Mouse (Mus musculus) heart, postnatal 14 days (tissue): ENCODE measurements around the gene Tspan18. TPM values are rescaled to one million over a fixed set of nuclear protein-coding genes. Genes with fewer than 3 reads are reported as not detected.

Source experiments
- DNase-seq, 2 experiments: peaks; one replicate each; pipeline ENCODE4 v3.0.0; 2021 to 2022
- intact Hi-C: fragments of 180-260 bp; cut with DNase I; formaldehyde crosslinking; loops from one replicate; pipeline ENCODE4 v1.15.1; 2025
- total RNA-seq, 2 experiments: library from RNA; stranded (reverse); gene quantifications; 2 replicates each; pipeline ENCODE4 v1.2.3; 2021

The Tspan18 gene
- total RNA-seq, 2 experiments from 2014 or later = 29.9 to 32.7 TPM

DNA sequence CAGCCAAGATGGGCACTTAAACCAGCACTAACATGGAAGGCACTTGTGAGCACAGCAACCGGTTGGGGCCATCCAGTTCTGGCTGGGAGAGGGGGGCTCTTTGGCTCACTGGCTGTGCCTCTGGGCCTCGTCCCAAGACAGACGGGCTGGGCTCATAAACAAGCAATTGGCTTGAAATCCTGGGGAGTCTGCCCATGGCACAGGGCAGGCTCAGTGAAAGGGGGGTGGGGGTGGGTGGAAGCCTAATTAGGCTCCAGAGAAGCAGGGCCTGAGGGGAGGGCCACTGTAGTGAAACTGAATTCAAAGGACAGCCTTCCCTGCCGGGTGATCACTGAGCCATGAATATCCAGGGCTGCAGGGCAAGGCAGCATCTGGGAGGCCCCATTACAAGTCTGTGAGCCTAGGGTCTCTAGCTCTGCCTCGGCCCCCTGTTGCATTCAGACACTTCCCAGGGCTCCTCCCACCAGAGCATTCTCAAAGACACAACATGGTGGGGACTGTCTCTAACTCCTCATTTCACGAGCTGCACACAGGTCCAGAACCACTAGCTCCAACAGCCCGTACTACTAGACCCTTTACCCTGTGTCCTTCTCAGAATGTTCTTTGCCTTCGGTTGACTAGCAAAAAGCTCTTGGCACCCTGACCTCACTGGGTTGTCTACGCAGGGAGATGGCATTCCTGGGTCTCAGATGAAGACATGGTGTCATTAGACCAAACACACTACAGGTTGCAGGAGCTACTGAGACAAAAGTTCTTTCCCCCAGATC is 106.4 kb downstream of the Tspan18 start:
- intact Hi-C loops = loop anchor here (1.0 to 2.0 kb wide), 3 partner anchors 39 to 105 kb away; no protein-coding TSS in a partner anchor
- peak in 1 of 2 experiments; percentile 54 for DNase-seq

DNA sequence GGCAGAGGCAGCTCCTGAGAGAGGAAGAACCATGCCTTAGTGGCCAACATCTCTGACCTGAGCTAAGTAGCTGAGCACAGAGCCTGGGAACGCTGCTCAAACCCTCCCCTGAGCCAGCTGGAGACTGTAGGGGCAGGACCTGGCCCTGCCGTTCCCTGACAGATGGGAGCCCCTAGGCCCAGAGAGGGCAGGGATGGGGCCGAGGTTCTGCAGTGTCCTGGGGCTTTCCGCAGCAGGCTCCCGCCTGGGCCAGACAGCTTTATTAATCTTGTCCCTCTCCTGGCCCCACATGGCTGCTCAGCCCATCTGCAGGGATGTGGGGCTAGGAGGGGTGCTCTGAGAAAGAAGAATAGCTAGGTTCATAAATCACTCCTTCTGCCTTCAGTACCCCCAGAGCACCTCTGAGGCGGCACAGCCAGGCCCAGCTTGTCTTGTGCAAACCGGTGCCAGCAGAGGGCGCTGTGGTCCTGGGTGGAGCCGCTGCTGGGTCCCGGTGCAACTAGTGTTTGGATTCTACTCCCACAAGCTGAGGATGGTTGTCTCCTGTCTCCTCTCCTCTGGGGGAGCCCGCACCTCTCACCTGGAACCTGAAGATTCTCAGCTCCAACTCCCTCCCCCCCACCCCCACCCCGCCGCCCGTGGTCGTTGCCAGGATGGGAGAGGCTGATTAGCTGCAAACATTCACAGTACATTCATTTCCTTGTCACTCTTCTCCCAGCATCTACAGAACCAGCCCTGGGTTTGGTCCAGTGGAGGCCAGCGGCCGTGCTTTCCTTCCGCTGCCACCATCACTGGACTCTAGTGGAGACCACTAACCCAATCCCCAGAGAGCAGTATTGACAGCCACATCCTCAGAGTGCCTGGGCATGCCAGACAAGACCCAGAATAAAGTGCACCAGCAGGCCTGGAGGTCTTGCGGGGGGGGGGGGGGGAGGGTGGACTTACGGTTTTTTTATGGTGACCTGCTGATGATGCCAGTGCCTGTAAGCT is 107.4 kb downstream of the Tspan18 start:
- intact Hi-C loops = loop anchor here (1.0 to 2.0 kb wide), 3 partner anchors 40 to 106 kb away; no protein-coding TSS in a partner anchor
- DNase-seq = peak; percentile 94 to 97

DNA sequence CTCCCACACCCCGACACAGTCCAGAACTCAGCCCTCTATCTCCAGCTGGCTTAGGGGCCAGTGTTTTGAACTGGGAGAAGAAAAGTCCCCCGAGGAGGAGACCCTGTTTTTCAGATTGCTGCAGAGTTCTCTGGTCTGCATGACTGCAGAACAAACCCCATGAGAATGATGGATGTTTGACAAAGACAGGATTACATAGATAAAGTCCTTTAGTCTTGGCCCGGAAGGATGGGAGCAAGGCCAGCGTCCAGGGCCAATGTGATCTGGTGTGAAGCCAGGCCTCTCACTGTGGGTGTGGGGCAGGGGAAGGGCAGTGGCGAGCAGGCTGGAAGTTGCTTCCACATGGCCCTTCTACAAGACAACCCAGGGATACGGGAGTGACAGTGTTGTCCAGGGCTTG is 110.8 kb downstream of the Tspan18 start:
- intact Hi-C loops = no loop called here
- peak; percentile 53 to 65 for DNase-seq

DNA sequence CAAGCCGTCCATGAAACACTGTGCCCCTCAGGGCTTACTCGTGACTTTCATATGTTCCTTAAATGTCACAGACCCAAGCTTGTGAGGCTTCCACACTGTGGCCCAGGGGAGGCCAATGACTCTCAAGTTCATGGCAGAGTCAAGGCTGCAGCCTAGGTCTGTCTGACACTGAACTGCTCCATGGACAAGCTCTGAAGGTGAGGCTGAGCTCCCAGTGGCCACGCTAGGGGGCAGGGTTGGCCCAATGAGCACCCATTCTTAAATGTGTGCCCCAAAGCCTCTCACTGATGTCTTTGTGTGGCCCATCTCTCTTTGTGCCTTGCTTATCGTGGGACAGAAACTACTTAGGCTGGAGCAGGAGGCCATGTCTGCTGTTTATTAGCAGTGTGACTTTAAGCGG is 113.9 kb downstream of the Tspan18 start:
- DNase-seq = no peak
- intact Hi-C loops = no loop called here

DNA sequence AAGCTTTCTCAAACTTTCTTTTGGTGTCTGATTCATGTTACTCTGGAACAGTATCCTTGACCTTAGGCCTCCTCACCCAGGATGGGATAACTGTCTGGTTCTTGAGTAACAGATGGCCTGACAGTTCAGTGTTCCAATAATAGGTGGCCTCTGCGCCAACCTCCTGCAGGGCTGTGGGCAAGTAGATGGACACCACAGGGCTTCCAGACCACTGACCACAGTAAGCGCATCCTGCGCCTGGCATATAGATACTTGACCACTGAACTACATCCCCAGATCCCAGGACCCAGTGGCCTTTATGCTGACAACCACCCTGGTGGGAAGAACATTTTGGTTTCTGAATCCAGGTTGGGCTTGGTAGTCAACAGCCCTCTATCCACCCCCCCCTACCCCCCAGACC is 114.7 kb downstream of the Tspan18 start:
- intact Hi-C loops = loop anchor here (5.0 kb wide), 1 partner anchor 253 kb away; no protein-coding TSS in a partner anchor
- DNase-seq = no peak

DNA sequence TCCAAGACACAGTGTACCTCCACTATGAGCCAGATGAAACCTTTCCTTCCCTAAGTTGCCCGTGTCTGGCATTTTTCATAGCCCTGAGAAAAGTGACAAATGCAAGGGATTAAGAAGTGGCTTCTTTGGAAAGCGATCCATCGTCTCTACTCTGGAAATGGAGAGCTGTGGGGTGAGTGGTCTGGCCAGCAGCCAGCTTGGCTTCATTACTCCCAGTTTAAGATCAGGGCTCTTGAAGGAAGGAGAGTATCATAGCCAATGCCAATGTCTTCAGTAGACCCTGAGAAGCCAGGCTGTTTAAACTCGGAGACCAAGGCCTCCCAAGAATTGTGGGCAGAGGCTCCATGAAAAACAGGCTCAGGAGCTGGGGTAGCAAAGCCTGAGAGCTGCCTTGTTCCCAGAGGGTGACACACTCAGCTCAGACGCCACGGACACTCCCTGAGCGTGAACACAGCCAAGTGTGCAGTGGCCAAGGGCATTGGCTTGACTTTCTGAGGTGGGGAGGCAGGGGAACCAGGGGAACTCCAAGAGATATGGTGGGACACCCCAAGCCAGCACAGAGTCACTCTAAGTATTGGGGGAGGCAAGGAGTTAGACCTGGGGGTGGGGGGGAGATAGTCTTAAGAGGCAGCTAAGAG is 115.8 kb downstream of the Tspan18 start:
- peak in 1 of 2 experiments; percentile 44 for DNase-seq
- intact Hi-C loops = loop anchor here (5.0 kb wide), 1 partner anchor 254 kb away; no protein-coding TSS in a partner anchor

DNA sequence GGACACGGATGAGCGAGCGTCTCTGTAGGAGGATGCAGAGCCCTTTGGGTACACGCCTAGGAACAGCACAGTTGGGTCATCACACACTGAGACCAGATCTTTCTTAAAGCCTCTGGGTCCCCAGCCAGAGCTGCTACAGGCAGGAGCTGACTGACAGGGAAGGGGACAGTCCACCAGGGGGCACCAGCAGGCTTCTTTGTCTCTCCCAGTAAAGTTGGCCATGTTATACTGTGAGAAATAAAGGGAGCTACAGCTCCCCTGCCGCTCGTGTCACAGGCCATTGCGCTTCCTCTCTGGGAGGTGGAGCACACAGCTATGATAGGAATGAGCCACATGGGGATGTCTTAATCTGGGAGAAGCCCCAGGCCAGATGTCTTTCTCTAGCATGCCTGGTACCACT is 117.3 kb downstream of the Tspan18 start:
- intact Hi-C loops = loop anchor here (1.0 to 5.0 kb wide), 3 partner anchors 116 to 255 kb away; no protein-coding TSS in a partner anchor

DNA sequence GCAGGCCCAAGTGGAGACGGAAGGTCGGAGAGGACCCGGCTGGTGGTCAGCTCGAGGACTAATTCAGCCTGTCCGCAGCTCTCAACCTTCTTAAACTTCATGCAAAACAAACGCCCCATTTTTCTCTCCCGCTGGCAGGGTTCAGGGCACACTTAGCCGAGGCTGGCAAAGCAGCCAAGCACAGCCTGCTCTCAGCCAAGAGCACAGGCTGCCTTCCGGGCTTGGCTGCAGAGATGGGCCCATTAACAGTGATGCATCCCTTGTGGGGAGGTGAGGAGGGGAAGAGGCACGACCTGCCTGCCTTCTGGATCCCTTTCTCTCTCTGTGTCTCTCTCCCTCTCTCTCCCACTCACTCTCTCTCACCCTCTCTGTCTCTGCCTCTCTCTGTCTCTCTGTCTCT is 118.5 kb downstream of the Tspan18 start:
- DNase-seq = no peak
- intact Hi-C loops = loop anchor here (2.0 to 5.0 kb wide), 2 partner anchors 117 to 257 kb away; no protein-coding TSS in a partner anchor

More for the DNA sequence above, 117.3 kb downstream of the Tspan18 start:
- DNase-seq = peak; percentile 90 to 94

DNA sequence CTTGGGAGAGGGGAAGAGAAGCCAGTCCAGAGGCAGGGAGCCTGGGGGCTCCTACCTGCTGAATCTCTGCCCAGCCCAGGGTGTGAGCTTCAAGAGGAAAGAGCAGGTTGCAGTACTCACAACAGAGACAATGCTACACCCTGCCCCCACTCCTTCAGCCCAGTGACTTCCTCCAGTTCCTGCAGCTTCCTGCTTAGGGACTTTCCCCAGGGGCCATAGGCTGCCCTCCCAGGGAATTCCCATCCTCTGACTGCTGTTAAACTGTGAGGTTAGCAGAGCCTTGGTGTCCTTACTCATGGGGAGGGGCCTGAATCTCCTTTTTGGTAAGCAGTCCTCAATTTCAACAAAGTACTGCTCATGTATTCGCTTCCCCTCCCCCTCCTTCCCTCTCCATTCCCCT is 120.1 kb downstream of the Tspan18 start:
- DNase-seq = no peak
- intact Hi-C loops = no loop called here

DNA sequence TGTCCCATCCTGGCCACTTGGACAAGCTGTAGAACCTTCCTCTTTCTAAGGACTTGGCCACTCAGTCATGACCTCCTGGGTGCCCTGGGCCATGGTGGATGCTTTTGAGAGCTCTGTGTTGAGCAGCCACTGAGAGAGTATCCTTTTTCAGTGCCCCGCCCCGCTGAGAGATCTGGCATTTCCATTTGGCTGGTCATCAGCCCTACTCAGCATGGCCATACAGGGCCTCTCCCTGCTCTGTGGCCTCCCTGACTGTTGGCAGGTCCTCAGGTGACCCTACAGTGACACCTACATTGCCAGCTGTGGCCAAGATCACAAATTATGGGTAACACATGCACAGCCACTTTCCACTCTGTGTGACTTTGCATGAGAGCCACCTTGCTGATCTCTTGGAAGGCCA is 121.4 kb downstream of the Tspan18 start:
- intact Hi-C loops = no loop called here

DNA sequence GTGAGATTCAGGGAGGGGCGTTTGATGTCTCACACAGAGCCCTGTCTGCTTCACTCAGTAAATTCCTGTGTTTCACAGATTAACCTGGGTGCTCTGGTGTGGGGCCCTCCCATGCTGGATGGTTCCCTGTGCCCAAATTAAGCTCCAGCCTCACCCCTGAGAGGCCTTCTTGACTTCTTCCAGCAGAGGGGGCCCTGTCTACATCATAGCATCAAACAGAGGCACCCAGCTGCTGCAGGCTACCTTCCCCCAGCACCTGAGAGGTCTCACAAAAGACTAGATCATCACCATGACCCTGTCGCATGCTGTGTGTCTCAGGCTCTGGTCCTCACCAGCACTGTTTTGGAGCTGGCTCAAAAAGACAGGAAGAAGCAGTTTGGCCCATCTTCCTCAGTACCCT is 121.9 kb downstream of the Tspan18 start:
- intact Hi-C loops = no loop called here
- no peak for DNase-seq

More for the DNA sequence above, 121.4 kb downstream of the Tspan18 start:
- no peak for DNase-seq

DNA sequence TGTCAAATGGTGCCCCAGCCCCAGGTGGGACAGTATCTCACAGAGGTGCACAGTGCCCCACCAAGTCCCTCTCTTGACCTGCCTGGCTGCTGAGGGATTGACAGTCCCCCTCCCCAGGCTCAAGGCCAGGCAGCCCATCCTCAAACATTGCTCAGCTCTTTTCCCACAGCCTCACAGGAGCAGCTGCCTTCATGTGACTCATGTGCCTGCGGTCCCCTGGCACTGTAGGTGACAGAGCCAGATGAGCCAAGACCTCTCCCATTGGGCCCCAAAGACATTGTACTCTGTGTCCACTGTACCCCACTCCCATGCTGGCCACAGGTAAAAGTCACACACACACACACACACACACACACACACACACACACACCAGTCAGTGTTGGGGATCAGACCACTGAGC is 128.2 kb downstream of the Tspan18 start:
- intact Hi-C loops = loop anchor here (10.0 kb wide), 1 partner anchor 459 kb away; no protein-coding TSS in a partner anchor
- no peak for DNase-seq

DNA sequence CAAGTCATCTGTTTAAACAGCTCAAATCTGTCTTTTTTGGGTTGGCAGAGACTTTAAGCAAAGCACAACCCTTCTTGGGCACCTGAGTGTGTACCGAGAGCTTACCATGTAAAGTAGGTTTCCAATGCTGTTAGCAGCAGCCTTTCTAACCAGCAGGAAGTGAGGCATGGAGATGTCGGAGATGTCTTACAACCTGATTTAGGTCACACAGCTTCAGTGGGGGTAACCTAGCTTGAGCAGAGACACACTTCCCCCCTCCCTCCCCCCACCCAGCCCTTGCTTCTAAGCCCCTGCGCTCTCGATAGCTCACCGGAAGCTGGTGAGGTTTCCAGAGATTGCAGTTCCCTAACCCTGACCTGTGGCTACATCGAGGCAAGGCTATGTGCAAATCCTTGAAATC is 129.7 kb downstream of the Tspan18 start:
- no peak for DNase-seq
- intact Hi-C loops = loop anchor here (1.0 to 10.0 kb wide), 2 partner anchors 214 to 460 kb away; no protein-coding TSS in a partner anchor

DNA sequence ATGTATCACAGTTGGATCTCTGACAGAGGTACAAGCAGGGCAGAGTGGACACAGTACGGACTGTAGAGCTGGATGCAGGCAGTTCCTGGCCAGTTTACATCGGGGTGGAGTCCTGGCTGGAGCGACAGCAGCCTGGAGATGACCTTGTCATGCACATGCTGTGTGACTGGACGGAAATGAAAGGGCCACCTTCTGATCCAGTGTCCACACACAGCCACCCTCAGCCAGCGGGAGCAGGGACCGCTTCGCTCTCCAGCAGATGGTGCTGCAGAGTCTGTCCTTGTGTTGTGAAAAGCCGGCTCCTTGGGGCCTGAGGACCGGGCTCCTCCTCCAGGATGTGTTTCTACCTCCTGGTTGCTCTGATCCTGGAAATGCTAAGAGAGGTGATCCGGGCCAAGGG is 130.6 kb downstream of the Tspan18 start:
- DNase-seq = peak; percentile 71 to 82
- intact Hi-C loops = loop anchor here (1.0 to 10.0 kb wide), 2 partner anchors 215 to 461 kb away; no protein-coding TSS in a partner anchor

DNA sequence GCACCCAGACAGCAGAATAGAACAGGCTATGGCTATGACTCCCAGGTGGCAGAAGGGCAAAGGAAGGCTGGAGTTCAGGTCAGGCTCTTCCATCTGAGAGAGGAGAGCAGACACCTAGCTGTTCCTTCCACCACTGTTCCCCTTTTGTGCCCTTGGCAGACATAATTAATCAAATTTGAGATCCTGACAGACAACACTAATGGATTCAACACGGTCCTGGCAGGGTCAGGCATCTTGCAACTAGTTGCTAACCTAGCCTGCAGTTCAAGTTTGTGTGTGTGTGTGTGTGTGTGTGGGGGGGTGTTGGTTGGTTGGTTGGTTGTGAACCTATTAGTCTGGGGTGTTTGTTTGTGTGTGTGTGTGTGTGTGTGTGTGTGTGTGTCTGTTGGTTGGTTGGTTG is 131.5 kb downstream of the Tspan18 start:
- no peak for DNase-seq
- intact Hi-C loops = loop anchor here (10.0 kb wide), 1 partner anchor 462 kb away; no protein-coding TSS in a partner anchor

DNA sequence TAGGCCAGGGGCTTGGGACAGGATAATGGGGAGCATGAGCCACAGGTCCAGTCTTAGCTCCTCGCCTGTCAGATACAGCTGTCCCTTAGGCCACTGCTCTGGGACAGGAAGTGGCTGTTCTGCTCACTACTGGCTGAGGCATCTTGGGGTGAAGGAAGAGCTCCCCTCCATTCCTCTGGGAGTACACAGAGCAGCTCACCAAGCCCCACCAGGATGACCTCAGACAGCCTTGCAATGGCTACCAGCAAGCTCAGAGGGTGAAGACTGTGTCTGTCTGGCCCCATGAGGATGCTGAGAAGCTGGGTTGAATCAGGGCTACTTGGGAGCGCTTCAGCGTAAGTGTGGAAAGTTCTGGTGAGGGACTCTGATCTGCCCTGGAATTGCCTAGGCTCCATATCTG is 132.3 kb downstream of the Tspan18 start:
- intact Hi-C loops = loop anchor here (10.0 kb wide), 1 partner anchor 463 kb away; no protein-coding TSS in a partner anchor
- DNase-seq = no peak

DNA sequence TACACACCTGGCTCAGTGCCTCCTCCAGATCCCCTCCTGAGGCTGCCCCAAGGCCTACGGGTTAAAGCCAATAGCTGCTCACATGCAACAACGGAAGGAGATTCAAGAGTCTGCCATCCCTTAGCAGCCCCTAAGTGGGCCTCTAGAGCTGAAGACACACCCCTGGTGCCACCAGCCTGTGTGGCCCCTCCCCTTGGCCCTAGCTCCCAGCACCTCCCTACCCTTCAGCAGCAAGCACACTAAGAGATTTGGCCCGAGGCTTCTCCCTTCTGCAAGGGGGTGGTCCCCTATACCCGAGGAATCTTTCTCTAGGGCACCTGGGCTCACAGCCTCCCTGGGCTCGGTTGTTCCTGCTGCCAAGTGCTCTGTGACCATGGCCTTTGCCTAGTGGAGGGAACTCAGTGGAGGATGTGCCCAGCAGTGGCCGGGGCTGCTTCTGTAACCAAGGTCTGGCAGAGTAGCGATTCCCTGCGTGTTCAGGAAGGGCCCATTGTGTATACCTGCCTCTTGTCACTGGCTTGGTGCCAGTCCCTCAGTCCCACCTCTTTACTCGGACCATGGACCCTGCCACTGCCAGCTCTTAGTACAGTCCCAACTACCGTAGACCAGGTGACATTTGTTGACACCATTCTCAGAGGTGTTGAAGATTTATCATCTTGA is 133.5 kb downstream of the Tspan18 start:
- intact Hi-C loops = loop anchor here (10.0 kb wide), 1 partner anchor 464 kb away; no protein-coding TSS in a partner anchor
- DNase-seq = no peak

DNA sequence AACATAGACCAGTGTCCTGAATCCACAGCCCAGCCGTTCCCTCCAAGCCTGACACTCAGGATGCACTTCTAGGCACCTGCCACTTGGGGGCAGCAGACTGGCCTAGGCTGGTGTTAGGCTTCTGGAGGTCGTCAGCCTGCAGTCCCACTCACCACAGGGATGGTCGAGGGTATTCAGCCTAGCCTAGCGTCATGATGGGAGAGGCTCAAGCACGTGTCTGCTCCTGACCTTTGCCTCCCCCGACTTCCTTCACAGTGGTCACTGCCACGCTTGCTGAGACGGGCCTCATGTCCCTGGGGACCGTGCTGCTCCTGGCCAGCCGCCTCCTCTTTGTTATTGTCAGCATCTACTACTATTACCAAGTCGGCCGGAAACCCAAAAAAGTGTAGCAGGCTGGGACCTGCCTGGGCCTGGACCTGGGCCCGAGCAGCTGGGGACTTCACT is 134.8 kb downstream of the Tspan18 start:
- intact Hi-C loops = no loop called here
- DNase-seq = peak; percentile 81 to 82

DNA sequence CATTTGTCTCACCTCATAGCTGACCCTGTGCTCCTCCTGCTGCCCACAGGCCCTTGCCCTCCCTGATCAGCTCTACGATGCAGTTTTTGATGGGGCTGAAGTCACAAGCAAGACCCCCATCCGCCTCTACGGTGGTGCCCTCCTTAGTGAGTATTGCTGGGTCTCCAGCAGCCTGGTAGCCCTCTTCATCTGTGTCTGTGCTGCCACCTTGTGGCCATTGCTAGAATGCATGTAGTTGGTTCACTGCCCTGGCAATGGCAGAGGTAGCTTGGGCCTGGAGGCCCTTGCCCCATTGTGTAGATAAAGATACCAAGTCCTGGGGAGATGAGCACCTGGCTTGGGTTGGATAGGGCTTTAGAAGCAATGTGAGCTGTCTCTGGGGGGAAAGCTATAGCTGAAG is 135.5 kb downstream of the Tspan18 start:
- intact Hi-C loops = loop anchor here (1.0 kb wide), 1 partner anchor 130 kb away; no protein-coding TSS in a partner anchor
- peak; percentile 93 to 98 for DNase-seq
